Mouse (Mus musculus): ENCODE measurements around the gene Gpatch2.

The Gpatch2 gene

DNA sequence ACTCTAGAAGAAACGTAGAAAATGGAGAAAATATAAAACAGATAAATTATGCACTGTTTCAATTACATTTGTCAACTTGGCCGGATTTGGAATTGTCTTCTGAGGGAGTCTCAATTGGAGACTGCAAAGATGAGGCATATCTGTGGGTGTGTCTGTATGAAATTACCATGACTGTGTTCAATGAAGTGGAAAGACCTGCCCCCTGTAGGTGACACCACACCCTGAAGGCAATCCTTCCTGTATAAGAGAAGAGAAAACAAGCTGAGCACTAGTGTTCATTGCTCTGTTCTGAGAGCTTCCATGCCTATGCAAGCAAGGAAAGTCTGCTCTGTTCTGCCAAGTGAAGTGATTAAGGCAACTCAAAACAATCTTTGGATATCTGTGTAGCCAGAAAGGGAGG, 153.7 kb downstream of the Gpatch2 start:
- DNase-seq (ENCODE audit: low spot score in 2 of 2) = peak; percentile 23 to 31

DNA sequence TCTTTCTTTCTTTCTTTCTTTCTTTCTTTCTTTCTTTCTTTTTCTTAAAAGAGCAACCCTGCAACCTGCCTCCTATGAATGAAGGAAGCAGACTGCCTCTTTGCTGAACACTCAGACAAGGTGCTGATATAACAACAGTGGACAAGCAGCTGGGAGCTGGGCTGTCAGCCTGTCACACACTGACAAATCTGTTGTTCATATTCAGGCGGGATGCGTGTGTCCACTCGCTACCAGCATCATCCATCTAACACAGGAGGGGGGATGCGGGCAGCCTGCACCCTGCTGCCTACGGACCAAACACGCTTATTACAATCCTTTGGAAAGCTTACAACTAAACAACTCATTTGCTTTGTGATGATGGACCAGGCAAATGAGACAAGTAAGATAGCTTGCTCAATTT, 158.2 kb downstream of the Gpatch2 start:
- DNase-seq (ENCODE audit: low spot score in 2 of 2) = no peak

DNA sequence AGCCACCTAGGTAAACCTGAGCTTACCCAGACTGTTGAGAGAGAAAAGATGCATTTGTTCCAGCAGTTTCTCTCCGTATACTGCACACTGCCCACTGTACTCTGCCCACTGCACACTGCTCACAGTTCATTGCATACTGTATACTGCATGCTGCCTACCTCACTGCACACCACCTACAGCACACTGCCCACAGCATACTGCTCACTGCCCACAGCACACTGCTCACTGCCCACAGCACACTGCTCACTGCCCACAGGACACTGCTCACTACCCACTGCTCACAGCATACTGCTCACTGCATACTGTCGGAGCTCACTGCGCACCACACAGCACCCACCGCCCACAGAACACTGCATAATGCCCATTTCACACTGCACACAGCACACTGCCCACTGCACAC, 159.1 kb downstream of the Gpatch2 start:
- no peak for DNase-seq (ENCODE audit: low spot score in 2 of 2)

DNA sequence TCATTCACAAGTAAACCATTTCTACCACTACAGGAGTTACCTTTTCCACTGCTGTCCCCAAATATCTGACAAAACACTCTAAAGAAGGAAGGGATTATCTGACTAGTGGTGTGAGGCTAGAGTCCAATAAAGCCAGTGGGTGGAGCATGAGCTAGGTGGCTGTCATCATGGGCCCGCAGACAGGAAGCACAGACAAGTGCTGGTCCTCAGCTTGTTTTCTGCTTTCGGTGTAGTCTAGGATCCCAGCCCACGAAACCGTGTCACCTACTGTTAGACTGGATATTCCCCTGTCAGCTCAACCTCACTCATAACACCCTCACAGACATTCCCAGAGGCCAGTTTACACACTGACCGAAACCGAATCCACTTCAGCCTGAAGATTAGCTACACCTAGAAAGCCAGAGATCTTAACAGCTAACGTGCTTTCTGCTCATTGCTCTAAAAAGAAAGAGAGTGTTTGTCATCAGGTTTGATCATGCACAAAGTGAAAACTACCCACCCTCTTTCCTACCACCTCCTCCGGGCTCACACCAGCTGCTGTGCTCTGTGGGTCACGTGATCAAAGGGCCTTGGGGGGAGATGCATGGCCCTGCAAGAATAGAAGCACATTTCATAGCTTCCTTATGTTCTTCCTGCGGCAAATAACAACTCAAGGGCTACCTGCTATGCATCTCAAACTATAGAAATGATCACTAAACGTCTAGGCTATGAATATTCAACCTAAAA, 161.8 kb downstream of the Gpatch2 start:
- peak; percentile 61 to 67 for DNase-seq (ENCODE audit: low spot score in 2 of 2)

DNA sequence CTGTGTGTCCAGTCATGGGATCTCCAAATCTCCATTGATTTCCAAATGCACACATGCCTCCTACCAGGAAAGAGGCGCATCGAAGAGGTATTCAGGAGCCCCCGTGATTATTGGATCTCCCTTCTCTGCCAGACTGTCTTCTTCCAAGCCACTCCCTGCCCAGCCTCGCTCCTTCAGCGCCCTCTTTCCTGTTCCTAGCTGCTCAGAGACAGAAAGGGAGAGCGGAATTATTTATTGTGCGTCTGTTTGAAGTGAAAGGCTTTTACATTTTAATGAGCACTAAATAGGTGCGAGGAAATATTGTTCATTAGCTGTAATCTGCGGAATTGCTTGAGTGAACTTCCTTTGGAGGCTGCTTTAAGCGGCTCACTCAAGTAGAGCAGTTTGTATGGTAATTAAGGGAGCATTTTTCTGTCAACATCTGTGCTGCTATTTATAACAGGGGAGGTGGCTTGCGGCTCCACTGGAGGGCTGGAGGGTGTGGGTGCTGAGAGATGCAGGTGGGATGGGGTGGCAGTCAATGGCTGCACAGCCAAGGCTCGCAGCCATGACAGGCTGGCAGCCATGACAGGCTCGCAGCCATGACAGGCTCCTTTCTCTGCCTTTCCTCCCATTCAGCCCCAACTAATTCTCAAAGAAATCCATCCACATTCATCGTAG, 162.7 kb downstream of the Gpatch2 start:
- DNase-seq (ENCODE audit: low spot score in 2 of 2) = peak; percentile 62 to 70

DNA sequence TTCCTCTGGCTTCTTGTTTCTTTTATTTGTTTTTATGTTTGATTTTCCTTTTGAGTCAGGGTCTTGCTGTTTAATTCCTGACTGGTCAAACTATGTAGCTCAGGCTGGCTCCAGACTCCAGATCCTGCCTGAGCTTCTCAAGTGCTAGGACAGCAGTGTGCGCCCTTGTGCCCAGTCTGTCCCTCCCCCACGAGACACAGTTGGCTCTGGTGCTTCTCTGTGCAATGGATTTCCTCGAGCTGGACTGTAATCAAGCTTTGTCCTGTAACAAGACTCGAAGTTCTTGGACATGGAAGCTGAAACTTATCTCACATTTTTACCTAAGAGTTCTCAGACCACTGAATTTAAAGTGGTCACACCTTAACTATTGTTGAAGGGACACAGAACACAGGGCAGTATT, 174.2 kb downstream of the Gpatch2 start:
- no peak for DNase-seq (ENCODE audit: low spot score in 2 of 2)

DNA sequence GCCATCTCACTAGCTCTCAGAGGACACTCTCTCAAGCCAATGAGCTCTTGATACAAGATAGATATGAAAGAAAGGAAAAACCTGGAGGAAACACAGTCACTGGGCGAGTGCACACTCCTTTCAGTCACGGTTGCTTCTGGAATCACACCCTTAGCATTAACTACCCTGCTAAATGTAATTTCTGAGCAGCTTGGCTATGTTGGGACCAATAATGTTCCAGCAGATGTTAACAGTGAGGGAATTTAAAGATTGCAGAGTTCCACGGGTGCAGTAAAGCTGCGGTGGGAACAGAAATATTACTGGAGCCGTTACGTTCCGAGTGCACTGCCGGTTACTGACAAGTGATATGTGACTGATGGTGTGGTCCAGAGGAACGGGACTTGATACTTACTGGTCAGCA, 185.5 kb downstream of the Gpatch2 start:
- DNase-seq (ENCODE audit: low spot score in 2 of 2) = no peak

Data from spleen, postnatal 36 days (tissue).